Mouse (Mus musculus) thymus, postnatal 25 days (tissue): ENCODE results near the gene Herc1.

Source experiments
- DNase-seq: peaks from one replicate; pipeline ENCODE4 v3.0.0; 2022

The Herc1 gene

DNA sequence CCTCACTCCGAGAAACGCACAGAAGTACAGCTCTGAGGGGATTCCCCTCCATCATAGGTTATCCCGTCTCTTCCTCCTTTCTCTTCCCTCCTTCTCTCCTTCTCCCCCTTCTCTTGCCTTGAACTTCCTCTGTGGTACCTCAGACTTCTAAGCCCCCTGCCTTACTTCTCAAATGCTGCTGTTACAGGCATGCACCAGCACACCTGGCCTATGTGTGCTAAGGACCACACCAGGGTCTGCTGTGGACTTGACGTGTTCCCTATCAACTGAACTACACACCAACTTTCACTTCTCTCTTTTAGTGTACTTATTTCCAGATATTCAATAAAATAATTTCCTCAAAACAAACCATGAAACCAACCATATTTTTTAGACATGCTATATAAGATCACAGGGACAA lies 192.5 kb downstream of the Herc1 start:
- no peak for DNase-seq
